Mouse (Mus musculus) cerebellum, postnatal 25 days (tissue): ENCODE results near the gene Mcoln2.
A peak's percentile ranks its signal among the peaks of the same experiment; 100 is the strongest.
"Not testable (repeated sequence)": the region's sequence is repeated elsewhere in the genome, so short reads cannot be mapped to it uniquely, and the experiment has no call there.

ENCODE experiments used
- DNase-seq, 2 experiments: peaks; one replicate each; pipeline ENCODE4 v3.0.0; 2021; ENCODE audit warnings: mixed read lengths in 2 of 2

Gene Mcoln2

GRCm38 (mm10) chr3:146189933-146190332, 40.3 kb downstream of the Mcoln2 start:
- peak in 1 of 2 experiments; percentile 9 for DNase-seq

- no peak for DNase-seq
Observed at GRCm38 (mm10) chr3:146192507-146192906, 42.9 kb downstream of the Mcoln2 start.

GRCm38 (mm10) chr3:146195153-146195552, 45.5 kb downstream of the Mcoln2 start:
- DNase-seq: no peak

GRCm38 (mm10) chr3:146196301-146196700, 46.7 kb downstream of the Mcoln2 start:
- no peak for DNase-seq

GRCm38 (mm10) chr3:146196780-146197743, 47.4 kb downstream of the Mcoln2 start:
- no peak for DNase-seq

GRCm38 (mm10) chr3:146197785-146198184, 48.2 kb downstream of the Mcoln2 start:
- no peak for DNase-seq

- no peak for DNase-seq
Observed at GRCm38 (mm10) chr3:146198803-146199481, 49.3 kb downstream of the Mcoln2 start.

GRCm38 (mm10) chr3:146199486-146199885, 49.9 kb downstream of the Mcoln2 start:
- no peak for DNase-seq

GRCm38 (mm10) chr3:146204375-146204774, 54.7 kb downstream of the Mcoln2 start:
- DNase-seq: no peak

GRCm38 (mm10) chr3:146205305-146205704, 55.7 kb downstream of the Mcoln2 start:
- DNase-seq: no peak

- DNase-seq: no peak
Observed at GRCm38 (mm10) chr3:146206635-146207034, 57.0 kb downstream of the Mcoln2 start.

- no peak for DNase-seq
Observed at GRCm38 (mm10) chr3:146207440-146207839, 57.8 kb downstream of the Mcoln2 start.

GRCm38 (mm10) chr3:146209759-146210158, 60.1 kb downstream of the Mcoln2 start:
- not testable (repeated sequence) for DNase-seq

GRCm38 (mm10) chr3:146211141-146211747, 61.6 kb downstream of the Mcoln2 start:
- DNase-seq: no peak

GRCm38 (mm10) chr3:146211964-146212363, 62.3 kb downstream of the Mcoln2 start:
- DNase-seq: no peak

GRCm38 (mm10) chr3:146213336-146213735, 63.7 kb downstream of the Mcoln2 start:
- DNase-seq: no peak

- DNase-seq: no peak
Observed at GRCm38 (mm10) chr3:146216561-146216960, 66.9 kb downstream of the Mcoln2 start.

- peak; percentile 14 to 41 for DNase-seq
Observed at GRCm38 (mm10) chr3:146220776-146221486, 71.3 kb downstream of the Mcoln2 start, which contains the start of gene Lpar3. Gene Lpar3, plus strand, starts transcription at chr3:146220963.

GRCm38 (mm10) chr3:146224271-146224670, 74.6 kb downstream of the Mcoln2 start:
- no peak for DNase-seq

- DNase-seq: no peak
Observed at GRCm38 (mm10) chr3:146225061-146225761, 75.6 kb downstream of the Mcoln2 start.

- no peak for DNase-seq
Observed at GRCm38 (mm10) chr3:146227427-146227826, 77.8 kb downstream of the Mcoln2 start.
